Mouse (Mus musculus) limb, embryonic 10.5 days (tissue): Measurements from ENCODE around the gene Hist1h4a. TPM values are rescaled to one million over a fixed set of nuclear protein-coding genes. Genes with fewer than 3 reads are reported as not detected.
A peak's percentile ranks its signal among the peaks of the same experiment; 100 is the strongest.
"Not testable (repeated sequence)": the region's sequence is repeated elsewhere in the genome, so short reads cannot be mapped to it uniquely, and the experiment has no call there.

Experiments
- DNase-seq: peaks from one replicate; pipeline ENCODE4 v3.0.0-alpha.2; 2017; ENCODE audit warnings: low spot score
- H3K27ac ChIP-seq: fragments of 300-500 bp; sonication (generic); 2 replicates; pipeline ENCODE4 v1.5.1; 2016; ENCODE audit warnings: mild to moderate bottlenecking
- H3K27me3 ChIP-seq: fragments of 300-500 bp; sonication (generic); 2 replicates; pipeline ENCODE4 v1.6.1; 2016; ENCODE audit warnings: low read depth, mild to moderate bottlenecking; ENCODE audit not compliant: poor library complexity, severe bottlenecking
- H3K36me3 ChIP-seq: fragments of 300-500 bp; sonication (generic); 2 replicates; pipeline ENCODE4 v1.6.1; 2016; ENCODE audit warnings: mild to moderate bottlenecking, moderate library complexity
- H3K4me1 ChIP-seq: fragments of 300-500 bp; sonication (generic); 2 replicates; pipeline ENCODE4 v1.6.1; 2016
- H3K4me3 ChIP-seq: fragments of 300-500 bp; sonication (generic); 2 replicates; pipeline ENCODE4 v1.5.1; 2016; ENCODE audit warnings: mild to moderate bottlenecking, moderate library complexity
- H3K9me3 ChIP-seq: fragments of 300-500 bp; sonication (generic); replicated peaks from 2 replicates; pipeline ENCODE4 v1.6.1; 2016; ENCODE audit warnings: mild to moderate bottlenecking
- WGBS: fragments of 180-500 bp; shearing (Covaris S2); methylation state at CpG from one replicate; pipeline ENCODE4 v1.1.7; 2016; 5-methylcytosine and 5-hydroxymethylcytosine counted together
- microRNA-seq: library from miRNA; unstranded; fragments of <30 nt; microRNA quantifications from one replicate; pipeline ENCODE4, GENCODE M21; 2017
- polyA plus RNA-seq: library from polyadenylated mRNA; unstranded; fragments of >200 nt; fragmentation: Nextera tagmentation; extraction: Ambion mirVana; gene quantifications from 2 replicates; pipeline ENCODE4 v1.2.1, GENCODE M21; 2016

Hist1h4a gene
- polyA plus RNA-seq, 1 experiment from 2014 or later = 0.51 TPM

- Histone ChIP-seq H3K9me3 (no peaks in the 10 kb centered on the region), H3K27ac (no peak overlapping the region), H3K27me3 (no peaks in the 10 kb centered on the region), H3K36me3 (no peaks in the 10 kb centered on the region), H3K4me3 (no peak overlapping the region), H3K4me1 (no peaks in the 10 kb centered on the region)
- DNase-seq = no peak
- 59% methylated on average over 8 of the region's 8 CpGs for WGBS
These were observed 30.6 kb downstream of the Hist1h4a start for GRCm38 (mm10) chr13:23730479-23730878.

- 97% methylated on average over 5 of the region's 5 CpGs for WGBS
- no peaks in the 10 kb centered on the region for H3K27me3 ChIP-seq
- no peaks in the 10 kb centered on the region for H3K36me3 ChIP-seq
- H3K4me1 ChIP-seq = peaks cover 5% of the 10 kb centered on the region; the same call in 1 of the 2 replicates
- H3K27ac ChIP-seq = no peak overlapping the region
- DNase-seq = no peak
- no peaks in the 10 kb centered on the region for H3K9me3 ChIP-seq
- no peak overlapping the region for H3K4me3 ChIP-seq
These were observed 31.3 kb downstream of the Hist1h4a start for GRCm38 (mm10) chr13:23729706-23730105.

GRCm38 (mm10) chr13:23729192-23729525 is 31.9 kb downstream of the Hist1h4a start:
- WGBS = 92% methylated on average over 9 of the region's 9 CpGs
- Histone ChIP-seq H3K9me3 (no peaks in the 10 kb centered on the region), H3K4me1 (peaks cover 5% of the 10 kb centered on the region; the same call in 1 of the 2 replicates), H3K27me3 (no peaks in the 10 kb centered on the region), H3K27ac (no peak overlapping the region; the same call in 1 of the 2 replicates), H3K4me3 (no peak overlapping the region), H3K36me3 (no peaks in the 10 kb centered on the region)
- DNase-seq = peak; percentile 3

GRCm38 (mm10) chr13:23728472-23729191 is 32.4 kb downstream of the Hist1h4a start:
- DNase-seq = no peak
- H3K36me3 ChIP-seq = no peaks in the 10 kb centered on the region
- H3K27ac ChIP-seq = peak overlapping the region; percentile 23; the same call in 1 of the 2 replicates
- peaks cover 5% of the 10 kb centered on the region; the same call in 1 of the 2 replicates for H3K4me1 ChIP-seq
- 92% methylated on average over 18 of the region's 18 CpGs for WGBS
- H3K9me3 ChIP-seq = no peaks in the 10 kb centered on the region
- H3K4me3 ChIP-seq = no peak overlapping the region
- H3K27me3 ChIP-seq = no peaks in the 10 kb centered on the region

- WGBS = no CpG with 5 or more reads among the region's 1 CpGs
These were observed 35.8 kb downstream of the Hist1h4a start for GRCm38 (mm10) chr13:23725213-23725612.

GRCm38 (mm10) chr13:23724239-23724638 is 36.8 kb downstream of the Hist1h4a start:
- 90% methylated on average over 4 of the region's 4 CpGs for WGBS
- no peak overlapping the region for H3K4me3 ChIP-seq
- H3K36me3 ChIP-seq = no peaks in the 10 kb centered on the region
- H3K27me3 ChIP-seq = no peaks in the 10 kb centered on the region
- H3K27ac ChIP-seq = no peak overlapping the region
- H3K4me1 ChIP-seq = peaks cover 5% of the 10 kb centered on the region; the same call in 1 of the 2 replicates
- peak; percentile 25 for DNase-seq
- no peaks in the 10 kb centered on the region for H3K9me3 ChIP-seq

More at GRCm38 (mm10) chr13:23725213-23725612, 35.8 kb downstream of the Hist1h4a start:
- no peaks in the 10 kb centered on the region for H3K36me3 ChIP-seq
- DNase-seq = peak; percentile 18
- peaks cover 5% of the 10 kb centered on the region; the same call in 1 of the 2 replicates for H3K4me1 ChIP-seq
- no peaks in the 10 kb centered on the region for H3K27me3 ChIP-seq
- H3K9me3 ChIP-seq = no peaks in the 10 kb centered on the region
- H3K27ac ChIP-seq = no peak overlapping the region
- H3K4me3 ChIP-seq = no peak overlapping the region

- WGBS = 16% methylated on average over 2 of the region's 2 CpGs
- peak overlapping the region; percentile 50; the same call in 1 of the 2 replicates for H3K27ac ChIP-seq
- H3K27me3 ChIP-seq, H3K9me3 ChIP-seq, H3K36me3 ChIP-seq, H3K4me1 ChIP-seq, H3K4me3 ChIP-seq: not testable (repeated sequence)
- DNase-seq = peak; percentile 28
These were observed 43.3 kb downstream of the Hist1h4a start for GRCm38 (mm10) chr13:23717593-23718245.

- H3K4me3 ChIP-seq = no peak overlapping the region
- H3K27me3 ChIP-seq = no peaks in the 10 kb centered on the region
- H3K9me3 ChIP-seq = no peaks in the 10 kb centered on the region
- peak overlapping the region; percentile 50; the same call in 1 of the 2 replicates for H3K27ac ChIP-seq
- DNase-seq = peak; percentile 23
- no peaks in the 10 kb centered on the region for H3K36me3 ChIP-seq
- WGBS = 39% methylated on average over 11 of the region's 11 CpGs
- peaks cover 7% of the 10 kb centered on the region; the same call in 1 of the 2 replicates for H3K4me1 ChIP-seq
These were observed 43.9 kb downstream of the Hist1h4a start for GRCm38 (mm10) chr13:23717176-23717575.

GRCm38 (mm10) chr13:23716261-23717042 is 44.6 kb downstream of the Hist1h4a start:
- Histone ChIP-seq H3K4me1 (peaks cover 7% of the 10 kb centered on the region; the same call in 1 of the 2 replicates), H3K4me3 (no peak overlapping the region), H3K9me3 (no peaks in the 10 kb centered on the region), H3K27ac (no peak overlapping the region), H3K27me3 (no peaks in the 10 kb centered on the region), H3K36me3 (no peaks in the 10 kb centered on the region)
- 83% methylated on average over 5 of the region's 5 CpGs for WGBS
- peak; percentile 13 for DNase-seq

Small RNAs within 50 kb of the gene (microRNA-seq; reads per million reads assigned to microRNA genes)
- not detected for gene Gm44314
- 0.88 reads per million for gene Gm44484

Other genes starting within 250 kb of the Hist1h4a start
- 2.4 and 4.5 TPM in 2 replicates for gene Hist1h4h, start 230.2 kb downstream of the Hist1h4a start, polyA plus RNA-seq
- gene Hist1h2af, start 227.3 kb downstream of the Hist1h4a start, polyA plus RNA-seq = 8.0 and 11.7 TPM in 2 replicates
- 4.7 and 5.3 TPM in 2 replicates for gene Hist1h3g, start 225.8 kb downstream of the Hist1h4a start, polyA plus RNA-seq
- gene Hist1h2bh, start 217.8 kb downstream of the Hist1h4a start, polyA plus RNA-seq = 0.56 and 0.69 TPM in 2 replicates
- 1.3 and 1.4 TPM in 2 replicates for gene Hist1h3f, start 217.2 kb downstream of the Hist1h4a start, polyA plus RNA-seq
- 0.73 and 1.3 TPM in 2 replicates for gene Hist1h4f, start 209.6 kb downstream of the Hist1h4a start, polyA plus RNA-seq
- 0.59 and 0.67 TPM in 2 replicates for gene Hist1h1d, start 208.0 kb downstream of the Hist1h4a start, polyA plus RNA-seq
- gene Hist1h3e, start 198.9 kb downstream of the Hist1h4a start, polyA plus RNA-seq = 5.6 and 7.8 TPM in 2 replicates
- gene Hist1h2ae, start 190.0 kb downstream of the Hist1h4a start, polyA plus RNA-seq = 109 and 113 TPM in 2 replicates
- 7.3 and 8.1 TPM in 2 replicates for gene Hist1h2bg, start 189.8 kb downstream of the Hist1h4a start, polyA plus RNA-seq
- gene Hist1h2bf, start 187.0 kb downstream of the Hist1h4a start, polyA plus RNA-seq = 2.4 and 3.5 TPM in 2 replicates
- gene Hist1h2ad, start 186.8 kb downstream of the Hist1h4a start, polyA plus RNA-seq = 1.3 and 3.9 TPM in 2 replicates
- gene Hist1h3d, start 185.5 kb downstream of the Hist1h4a start, polyA plus RNA-seq = 7.7 and 9.6 TPM in 2 replicates
- gene Hist1h4d, start 179.6 kb downstream of the Hist1h4a start, polyA plus RNA-seq = 109 and 120 TPM in 2 replicates
- gene Hist1h2be, start 140.1 kb downstream of the Hist1h4a start, polyA plus RNA-seq = 2.3 and 4.2 TPM in 2 replicates
- gene Hist1h1e, start 138.7 kb downstream of the Hist1h4a start, polyA plus RNA-seq = 19.6 and 20.6 TPM in 2 replicates
- 0.60 and 0.98 TPM in 2 replicates for gene Hist1h2ac, start 77.3 kb downstream of the Hist1h4a start, polyA plus RNA-seq
- gene Hist1h2bc, start 77.0 kb downstream of the Hist1h4a start, polyA plus RNA-seq = 16.9 and 17.0 TPM in 2 replicates
- gene Hist1h1t, start 65.4 kb downstream of the Hist1h4a start, polyA plus RNA-seq = 0.26 TPM in 1 of 2 replicates, not detected in the other
- gene Hist1h4c, start 62.8 kb downstream of the Hist1h4a start, polyA plus RNA-seq = 6.4 and 6.5 TPM in 2 replicates
- 1.6 and 2.0 TPM in 2 replicates for gene Hfe, start 50.4 kb downstream of the Hist1h4a start, polyA plus RNA-seq
- gene Hist1h1c, start 22.4 kb downstream of the Hist1h4a start, polyA plus RNA-seq = 8.6 and 11.8 TPM in 2 replicates
- gene Hist1h3c, start 15.6 kb downstream of the Hist1h4a start, polyA plus RNA-seq = 9.6 TPM in 2 replicates
- gene Hist1h2bb, start 14.5 kb downstream of the Hist1h4a start, polyA plus RNA-seq = 3.5 and 3.7 TPM in 2 replicates
- 55.9 and 60.6 TPM in 2 replicates for gene Hist1h2ab, start 10.1 kb downstream of the Hist1h4a start, polyA plus RNA-seq
- 6.3 and 9.7 TPM in 2 replicates for gene Hist1h3b, start 9.0 kb downstream of the Hist1h4a start, polyA plus RNA-seq
- 4.4 and 5.9 TPM in 2 replicates for gene Hist1h4b, start 4.2 kb downstream of the Hist1h4a start, polyA plus RNA-seq
- gene Hist1h3a, start 1.2 kb upstream of the Hist1h4a start, polyA plus RNA-seq = 3.0 and 5.3 TPM in 2 replicates
- 2.1 and 4.0 TPM in 2 replicates for gene Hist1h1a, start 2.4 kb upstream of the Hist1h4a start, polyA plus RNA-seq
- not detected in 2 replicates for gene Trim38, start 8.7 kb upstream of the Hist1h4a start, polyA plus RNA-seq
- 0.04 TPM in 1 of 2 replicates, not detected in the other for gene Slc17a2, start 45.8 kb upstream of the Hist1h4a start, polyA plus RNA-seq
- not detected in 2 replicates for gene Slc17a3, start 78.2 kb upstream of the Hist1h4a start, polyA plus RNA-seq
- gene Slc17a1, start 106.5 kb upstream of the Hist1h4a start, polyA plus RNA-seq = not detected in 2 replicates
- gene Slc17a4, start 153.8 kb upstream of the Hist1h4a start, polyA plus RNA-seq = not detected in 2 replicates
- not detected in 2 replicates for gene Hist1h2ba, start 172.9 kb upstream of the Hist1h4a start, polyA plus RNA-seq
- not detected in 2 replicates for gene Hist1h2aa, start 173.2 kb upstream of the Hist1h4a start, polyA plus RNA-seq
- gene Scgn, start 230.0 kb upstream of the Hist1h4a start, polyA plus RNA-seq = not detected in 2 replicates